Mouse (Mus musculus): ENCODE measurements around the gene Gm37240. TPM values are rescaled to one million over a fixed set of nuclear protein-coding genes. Genes with fewer than 3 reads are reported as not detected.

The Gm37240 gene
- polyA plus RNA-seq, 1 experiment: not detected

DNA sequence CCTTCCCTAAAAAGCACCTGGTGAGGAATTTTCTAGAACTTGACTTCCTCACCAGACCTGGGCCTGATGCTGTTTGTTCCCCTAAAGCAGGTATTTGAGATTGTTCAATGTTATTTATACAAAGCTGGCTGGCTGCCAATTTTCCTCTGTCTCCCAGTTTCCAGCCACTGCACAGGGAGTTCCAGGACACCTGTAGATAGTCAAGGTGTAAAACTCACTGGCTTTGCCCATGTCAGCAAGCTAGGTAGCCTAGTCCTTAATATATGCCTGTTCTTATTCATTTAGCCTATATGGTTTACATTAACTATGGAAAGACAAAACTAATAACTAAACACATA lies 44.5 kb downstream of the Gm37240 start:
- Histone ChIP-seq H3K4me1 (ENCODE audit: control insufficient read depth, insufficient read depth, low read length) (0 out of 2 replicates have a peak, but pooled peaks cover 4% of the 10 kb centered on the region), H3K4me3 (ENCODE audit: insufficient read depth, low read depth, low read length) (no peak overlapping the region), H3K27ac (ENCODE audit: insufficient read depth, low read depth, low read length) (no peak overlapping the region)
- TF ChIP-seq POLR2A (IDR thresholded peaks at IDR 0.05; ENCODE audit: insufficient read depth, low read depth, low read length) (no peak), CTCF (IDR thresholded peaks at IDR 0.05; ENCODE audit: insufficient read depth, low read depth, low read length) (no peak)

DNA sequence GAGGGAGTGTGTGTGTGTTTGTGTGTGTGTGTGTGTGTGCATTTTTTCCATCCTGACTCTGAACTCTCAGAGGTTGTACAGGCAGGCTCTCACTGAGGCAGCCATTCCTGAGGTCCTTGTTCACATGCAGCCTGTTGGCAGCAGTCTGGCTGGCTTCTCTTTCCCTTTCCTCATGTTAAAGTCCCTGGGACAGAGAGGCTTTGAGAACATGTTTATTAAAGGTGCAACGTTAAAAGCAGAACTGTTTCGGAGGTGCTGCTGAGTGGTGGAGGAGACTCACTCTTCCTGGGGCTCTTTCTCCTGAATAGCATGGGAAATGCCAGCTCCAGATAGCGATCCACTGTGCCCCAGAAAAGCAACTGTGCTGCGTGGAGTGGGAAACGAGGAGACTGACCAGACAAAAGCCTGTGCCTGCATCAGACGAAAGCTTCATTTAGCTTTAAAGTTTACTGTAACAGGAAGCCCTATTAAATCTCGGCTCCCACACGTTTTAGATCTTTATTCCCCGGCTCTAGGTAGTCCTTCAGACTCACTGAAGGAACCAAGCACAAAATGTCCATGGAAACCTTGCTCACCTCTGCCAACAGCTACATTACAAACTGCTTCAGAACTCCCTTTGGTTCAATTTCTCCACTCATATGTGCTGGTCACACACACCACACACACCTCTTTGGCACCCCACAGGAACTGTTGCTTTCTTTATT lies 45.0 kb downstream of the Gm37240 start:
- no peak overlapping the region for H3K4me3 ChIP-seq (ENCODE audit: insufficient read depth, low read depth, low read length)
- WGBS: 26% methylated on average over 9 of the region's 9 CpGs
- H3K4me1 ChIP-seq (ENCODE audit: control insufficient read depth, insufficient read depth, low read length): 0 out of 2 replicates have a peak, but pooled peaks cover 4% of the 10 kb centered on the region
- TF ChIP-seq POLR2A (IDR thresholded peaks at IDR 0.05; ENCODE audit: insufficient read depth, low read depth, low read length): no peak
- H3K27ac ChIP-seq (ENCODE audit: insufficient read depth, low read depth, low read length): no peak overlapping the region

DNA sequence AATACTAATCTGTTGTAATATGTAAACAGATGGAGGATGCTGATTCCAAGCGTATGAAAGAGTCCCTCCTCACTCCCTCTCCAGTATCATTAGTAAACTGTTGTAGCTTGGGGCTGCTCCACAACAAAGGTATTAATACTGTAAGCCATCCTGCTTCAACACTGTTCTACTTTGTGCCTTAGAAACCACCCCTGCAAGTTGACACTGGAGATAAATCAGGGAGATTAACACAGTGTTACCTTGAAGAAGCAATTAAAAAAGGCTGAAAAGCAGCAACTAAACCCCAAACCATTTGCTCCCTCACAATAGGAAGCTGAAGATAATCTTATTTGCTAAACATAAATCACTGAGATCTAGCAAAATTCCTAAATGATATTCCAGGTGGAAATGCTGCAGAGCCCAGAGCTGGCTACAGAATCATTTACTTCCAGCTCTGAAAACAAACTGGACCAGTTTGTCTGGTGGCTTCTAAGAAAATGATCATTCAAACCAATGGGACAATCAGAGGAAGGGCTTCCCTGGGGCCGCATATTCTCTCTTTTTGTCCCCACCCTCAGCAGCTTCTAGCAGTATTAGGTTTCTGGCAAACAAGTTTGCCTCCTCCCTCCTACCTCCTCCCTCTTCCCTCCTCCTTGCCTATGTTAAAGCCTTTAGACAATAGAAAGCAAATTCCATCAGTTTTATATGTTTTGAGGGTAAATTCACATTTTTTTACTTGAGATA lies 45.7 kb downstream of the Gm37240 start:
- Histone ChIP-seq H3K4me3 (ENCODE audit: insufficient read depth, low read depth, low read length) (no peak overlapping the region), H3K27ac (ENCODE audit: insufficient read depth, low read depth, low read length) (no peak overlapping the region), H3K4me1 (ENCODE audit: control insufficient read depth, insufficient read depth, low read length) (0 out of 2 replicates have a peak, but pooled peaks cover 4% of the 10 kb centered on the region)
- no peak for TF ChIP-seq CTCF (IDR thresholded peaks at IDR 0.05; ENCODE audit: insufficient read depth, low read depth, low read length)
- TF ChIP-seq POLR2A (IDR thresholded peaks at IDR 0.05; ENCODE audit: insufficient read depth, low read depth, low read length): no peak
- 52% methylated on average over 2 of the region's 2 CpGs for WGBS

DNA sequence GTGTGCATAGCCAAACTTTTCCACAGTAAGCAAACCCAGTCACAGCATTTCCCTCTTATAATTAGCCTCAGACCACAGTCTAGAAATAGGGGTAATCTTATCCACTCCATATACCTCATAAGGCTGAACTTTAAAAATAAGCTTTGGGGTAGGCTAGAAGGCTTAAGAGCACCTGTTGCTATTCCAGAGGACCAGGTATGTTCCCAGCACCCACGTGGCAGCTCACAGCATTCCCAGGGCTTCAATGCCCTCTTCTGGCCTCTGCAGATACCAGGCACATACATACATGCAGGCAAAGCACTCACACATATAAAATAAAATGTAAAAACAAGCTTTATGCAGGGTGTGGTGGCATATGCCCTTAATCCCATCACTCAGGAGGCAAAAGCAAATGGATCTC lies 53.7 kb downstream of the Gm37240 start:
- TF ChIP-seq CTCF (IDR thresholded peaks at IDR 0.05; ENCODE audit: insufficient read depth, low read depth, low read length): no peak
- no peak for TF ChIP-seq POLR2A (IDR thresholded peaks at IDR 0.05; ENCODE audit: insufficient read depth, low read depth, low read length)
- Histone ChIP-seq H3K4me1 (ENCODE audit: control insufficient read depth, insufficient read depth, low read length) (no peaks in the 10 kb centered on the region), H3K27ac (ENCODE audit: insufficient read depth, low read depth, low read length) (no peak overlapping the region), H3K4me3 (ENCODE audit: insufficient read depth, low read depth, low read length) (no peak overlapping the region)
- WGBS: 83% methylated on average over 1 of the region's 1 CpGs

DNA sequence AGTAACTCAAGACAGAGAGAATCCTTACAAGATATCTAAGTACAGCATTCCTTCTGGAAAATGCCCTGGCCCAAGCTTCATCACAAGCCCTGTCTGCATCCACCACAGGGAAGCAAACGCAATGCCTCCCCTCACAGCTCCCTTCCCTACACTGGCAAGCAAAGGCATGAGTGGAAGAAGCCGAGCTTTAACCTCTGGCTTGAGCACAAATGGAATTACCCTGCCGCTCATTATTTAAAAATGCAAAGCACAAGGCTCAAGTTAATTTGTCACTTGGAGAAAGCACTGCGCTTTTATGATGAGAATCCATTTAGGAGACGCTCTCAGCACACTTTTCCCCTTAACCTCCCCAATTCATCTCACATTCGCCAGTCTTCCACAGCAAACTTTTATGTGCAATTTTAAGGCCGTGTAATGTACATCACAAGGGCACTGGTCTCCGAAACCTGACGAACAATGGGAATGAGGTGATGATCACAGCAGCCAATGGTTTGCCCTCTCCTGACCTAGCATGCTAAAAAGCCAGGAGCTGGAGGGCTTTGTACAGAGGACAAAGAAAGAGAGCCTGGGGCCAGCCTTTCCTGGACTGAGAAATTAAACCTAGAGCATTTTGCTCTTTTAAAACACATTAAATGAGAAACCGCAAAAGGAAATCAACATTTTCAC lies 54.7 kb downstream of the Gm37240 start:
- Histone ChIP-seq H3K4me3 (ENCODE audit: insufficient read depth, low read depth, low read length) (no peak overlapping the region), H3K27ac (ENCODE audit: insufficient read depth, low read depth, low read length) (no peak overlapping the region), H3K4me1 (ENCODE audit: control insufficient read depth, insufficient read depth, low read length) (no peaks in the 10 kb centered on the region)
- TF ChIP-seq CTCF (IDR thresholded peaks at IDR 0.05; ENCODE audit: insufficient read depth, low read depth, low read length) (no peak), POLR2A (IDR thresholded peaks at IDR 0.05; ENCODE audit: insufficient read depth, low read depth, low read length) (no peak)
- WGBS: 69% methylated on average over 10 of the region's 10 CpGs

DNA sequence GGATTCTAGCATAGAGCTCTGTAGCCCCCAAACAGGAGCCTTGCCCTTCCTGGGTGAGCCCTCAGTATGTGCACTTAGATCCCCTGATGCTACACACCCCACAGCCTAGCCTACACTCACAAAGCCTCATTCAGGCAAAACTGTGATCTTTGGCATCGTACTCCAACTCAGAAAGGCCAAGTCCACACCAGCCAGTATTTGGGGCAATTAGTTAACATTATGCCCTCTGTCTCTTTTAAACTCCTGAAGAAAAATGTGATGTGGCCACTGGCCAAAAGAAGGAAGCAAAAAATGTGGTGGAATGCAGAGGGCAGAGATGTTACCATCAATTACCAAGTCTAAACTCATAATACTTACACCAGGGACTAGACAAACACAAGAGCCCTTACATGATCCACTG lies 55.5 kb downstream of the Gm37240 start:
- Histone ChIP-seq H3K27ac (ENCODE audit: insufficient read depth, low read depth, low read length) (no peak overlapping the region), H3K4me3 (ENCODE audit: insufficient read depth, low read depth, low read length) (no peak overlapping the region), H3K4me1 (ENCODE audit: control insufficient read depth, insufficient read depth, low read length) (peaks cover 4% of the 10 kb centered on the region; the same call in 1 of the 2 replicates)
- 89% methylated on average over 1 of the region's 1 CpGs for WGBS
- TF ChIP-seq CTCF (IDR thresholded peaks at IDR 0.05; ENCODE audit: insufficient read depth, low read depth, low read length) (no peak), POLR2A (IDR thresholded peaks at IDR 0.05; ENCODE audit: insufficient read depth, low read depth, low read length) (no peak)

DNA sequence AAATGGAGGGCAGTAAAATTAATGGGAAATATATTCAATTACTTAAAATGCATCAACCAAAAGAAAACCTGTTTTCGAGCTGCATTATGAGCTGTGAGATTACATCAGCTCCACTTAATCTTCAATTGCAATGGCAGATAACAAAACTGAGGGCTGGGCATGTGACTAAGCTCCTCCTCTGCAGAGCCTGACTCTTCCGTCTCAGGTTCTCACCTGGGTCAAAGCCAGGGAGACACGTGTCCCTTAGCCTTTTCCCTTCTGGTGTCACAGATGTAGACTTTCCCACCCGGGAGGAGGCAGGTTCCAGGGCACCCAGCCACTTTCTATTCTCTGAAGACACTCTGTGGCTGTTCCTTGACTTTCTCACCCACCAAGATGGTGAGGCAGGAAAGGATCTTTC lies 58.3 kb downstream of the Gm37240 start:
- Histone ChIP-seq H3K27ac (ENCODE audit: insufficient read depth, low read depth, low read length) (no peak overlapping the region), H3K4me3 (ENCODE audit: insufficient read depth, low read depth, low read length) (no peak overlapping the region), H3K4me1 (ENCODE audit: control insufficient read depth, insufficient read depth, low read length) (peaks cover 4% of the 10 kb centered on the region; the same call in 1 of the 2 replicates)
- 75% methylated on average over 4 of the region's 4 CpGs for WGBS
- TF ChIP-seq CTCF (IDR thresholded peaks at IDR 0.05; ENCODE audit: insufficient read depth, low read depth, low read length) (no peak), POLR2A (IDR thresholded peaks at IDR 0.05; ENCODE audit: insufficient read depth, low read depth, low read length) (no peak)

DNA sequence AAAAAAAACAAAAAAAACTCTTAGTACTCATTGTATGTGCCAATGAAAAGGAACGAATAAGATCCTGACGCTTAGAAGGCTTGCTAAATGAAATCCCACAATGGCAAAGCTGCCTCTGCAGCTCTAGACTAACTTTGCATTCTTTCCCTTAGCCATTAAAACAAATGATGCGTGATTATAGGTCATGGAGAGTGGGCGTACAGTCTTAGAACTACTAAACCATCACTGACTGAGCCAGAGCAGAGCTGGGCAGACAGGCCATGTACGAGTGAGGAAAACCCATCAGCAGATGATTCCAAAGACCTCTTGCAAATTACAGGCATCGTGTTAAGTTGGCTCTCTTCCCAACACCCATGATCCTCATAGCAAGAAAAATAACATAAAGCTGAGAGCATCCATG lies 59.5 kb downstream of the Gm37240 start:
- peaks cover 4% of the 10 kb centered on the region; the same call in 1 of the 2 replicates for H3K4me1 ChIP-seq (ENCODE audit: control insufficient read depth, insufficient read depth, low read length)
- TF ChIP-seq CTCF (IDR thresholded peaks at IDR 0.05; ENCODE audit: insufficient read depth, low read depth, low read length) (no peak), POLR2A (IDR thresholded peaks at IDR 0.05; ENCODE audit: insufficient read depth, low read depth, low read length) (no peak)
- 26% methylated on average over 6 of the region's 6 CpGs for WGBS
- H3K4me3 ChIP-seq (ENCODE audit: insufficient read depth, low read depth, low read length): no peak overlapping the region
- no peak overlapping the region for H3K27ac ChIP-seq (ENCODE audit: insufficient read depth, low read depth, low read length)

DNA sequence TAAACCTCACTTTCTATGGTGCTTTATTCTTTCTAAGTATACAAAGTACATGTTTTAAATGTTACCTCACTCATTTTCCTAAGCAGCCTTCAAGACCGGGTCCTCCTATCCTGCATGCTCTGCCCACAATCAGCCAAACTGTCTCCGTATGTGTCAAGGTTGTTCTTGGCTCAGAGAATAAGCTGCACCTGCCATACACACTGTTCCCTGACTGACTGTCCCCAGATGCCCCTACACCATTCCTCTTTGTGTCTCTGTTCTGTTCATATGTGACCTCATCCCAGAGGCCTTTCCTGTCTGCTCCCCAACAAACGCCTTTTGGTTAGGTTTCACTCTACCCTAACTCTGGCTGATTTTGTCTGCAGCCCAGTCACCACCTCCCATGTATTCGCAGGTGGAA lies 60.0 kb downstream of the Gm37240 start:
- no peak for TF ChIP-seq POLR2A (IDR thresholded peaks at IDR 0.05; ENCODE audit: insufficient read depth, low read depth, low read length)

More for the DNA sequence above, 60.0 kb downstream of the Gm37240 start:
- H3K4me3 ChIP-seq (ENCODE audit: insufficient read depth, low read depth, low read length): no peak overlapping the region
- WGBS: 61% methylated on average over 4 of the region's 4 CpGs
- H3K27ac ChIP-seq (ENCODE audit: insufficient read depth, low read depth, low read length): no peak overlapping the region
- peaks cover 4% of the 10 kb centered on the region; the same call in 1 of the 2 replicates for H3K4me1 ChIP-seq (ENCODE audit: control insufficient read depth, insufficient read depth, low read length)

Measured in olfactory bulb, adult 2 months (tissue).